Mouse (Mus musculus) spleen, postnatal 0 days (tissue): ENCODE measurements around the gene Crisp4. TPM values are rescaled to one million over a fixed set of nuclear protein-coding genes. Genes with fewer than 3 reads are reported as not detected.

ENCODE experiments used
- polyA plus RNA-seq: library from polyadenylated mRNA; unstranded; fragments of >200 nt; fragmentation: Nextera tagmentation; extraction: Ambion mirVana; gene quantifications from 2 replicates; pipeline ENCODE4 v1.2.1, GENCODE M21; 2015

The Crisp4 gene
- not detected in 2 replicates for polyA plus RNA-seq

GRCm38 (mm10) chr1:18145802-18146201, at the start of gene Crisp4:
Gene Crisp4, minus strand, starts transcription at chr1:18145902.

Other genes starting within 250 kb of the Crisp4 start
- gene Defb18, start 91.5 kb upstream of the Crisp4 start, polyA plus RNA-seq: not detected in 2 replicates
- gene Defb41, start 119.2 kb upstream of the Crisp4 start, polyA plus RNA-seq: not detected in 2 replicates